Mouse (Mus musculus) frontal cortex, postnatal 25 days (tissue): ENCODE results near the gene Klf2.

Experiments
- DNase-seq, 2 experiments: peaks; one replicate each; pipeline ENCODE4 v3.0.0; 2022; ENCODE audit warnings: low spot score in 2 of 2

The Klf2 gene

DNA sequence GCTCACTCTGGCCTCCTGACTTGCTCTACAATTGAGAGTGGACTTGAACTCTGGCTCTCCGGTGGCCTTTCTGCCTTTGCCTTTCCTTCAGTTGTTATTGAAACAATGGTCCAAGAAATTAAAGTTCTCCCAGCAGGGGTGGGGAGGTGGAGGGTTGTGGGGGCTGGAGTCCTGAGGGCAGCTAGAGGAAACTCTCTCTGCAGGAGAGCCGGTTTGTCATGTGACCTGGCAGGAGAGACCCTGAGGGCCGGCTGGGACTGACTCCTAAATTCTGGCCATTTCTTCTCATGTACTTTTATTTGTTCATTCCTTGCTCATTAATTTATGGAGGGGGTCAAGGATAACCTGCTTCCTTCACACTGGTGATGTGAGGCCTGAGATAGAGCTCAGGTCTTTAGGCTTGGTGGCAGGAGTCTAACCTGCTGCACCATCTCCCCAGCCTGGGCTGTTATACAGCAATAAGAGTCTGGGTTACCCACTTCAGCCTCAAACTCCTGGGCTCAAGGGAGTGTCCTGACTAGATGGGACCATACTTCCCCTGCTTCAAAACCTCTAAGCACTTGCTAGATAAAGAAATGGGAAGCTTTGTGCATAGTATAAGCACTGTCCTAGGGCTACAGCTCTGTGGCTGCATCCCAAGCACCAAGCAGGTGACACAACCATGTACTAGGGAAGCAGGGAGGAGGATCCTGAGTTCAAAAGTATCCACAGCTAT, 14.8 kb downstream of the Klf2 start:
- no peak for DNase-seq

DNA sequence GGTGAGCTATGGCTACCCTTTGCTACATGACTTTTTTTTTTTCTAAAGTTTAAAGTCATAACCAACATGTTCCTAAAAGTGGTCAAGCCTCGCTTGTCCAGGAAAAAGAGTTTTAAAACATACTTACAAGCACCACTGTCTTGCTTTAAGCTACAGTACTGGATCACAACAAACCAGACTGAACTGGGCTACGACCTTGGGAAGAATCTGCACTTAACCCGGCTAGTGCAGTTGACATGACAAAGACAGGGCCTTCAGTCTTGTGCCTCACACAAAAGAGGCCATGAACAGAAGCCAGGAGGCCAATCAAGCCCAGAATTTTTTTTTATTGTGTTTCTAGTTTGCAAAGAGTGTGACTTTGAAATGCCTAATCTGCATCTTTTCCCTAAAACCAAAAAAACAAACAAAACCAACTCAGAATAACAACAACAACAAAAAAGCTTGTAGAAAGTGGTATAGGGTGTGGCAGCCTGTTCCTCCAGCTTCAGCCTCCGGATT, 15.4 kb downstream of the Klf2 start:
- DNase-seq = no peak

DNA sequence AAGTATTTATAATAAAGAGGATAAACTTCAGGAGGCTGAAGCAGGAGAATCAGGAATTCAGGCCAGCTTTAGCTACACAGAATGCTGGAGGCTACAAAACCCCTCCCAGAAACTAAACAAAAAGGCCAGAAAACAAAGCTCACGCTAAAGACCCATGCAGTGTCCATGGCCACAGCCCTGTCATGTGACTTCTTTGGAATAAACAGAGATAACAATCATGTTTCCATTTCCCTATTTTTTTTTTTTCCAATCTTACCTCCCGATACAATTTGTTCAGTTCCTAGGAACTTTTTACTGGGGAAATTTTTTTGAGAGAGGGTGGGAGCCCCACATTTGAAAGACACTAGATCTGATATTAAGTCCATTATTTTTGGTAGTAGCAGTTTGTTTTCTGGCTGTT, 17.4 kb downstream of the Klf2 start:
- no peak for DNase-seq

DNA sequence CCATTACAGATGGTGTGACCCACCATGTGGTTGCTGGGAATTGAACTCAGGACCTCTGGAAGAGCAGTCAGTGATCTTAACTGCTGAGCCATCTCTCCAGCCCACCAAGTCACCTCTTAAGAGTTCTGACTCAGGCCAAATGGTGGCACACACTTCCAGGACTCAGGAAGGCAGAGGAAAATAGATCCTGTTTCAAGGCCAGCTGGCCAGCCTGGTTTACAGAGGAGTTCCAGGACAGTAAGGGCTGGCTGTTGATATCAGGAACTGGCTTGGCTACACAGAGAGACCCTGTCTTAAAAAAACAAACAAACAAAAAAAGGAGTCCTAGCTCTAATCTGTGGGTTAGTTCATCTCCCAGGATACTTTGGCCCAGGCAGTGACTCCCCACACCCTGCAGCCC, 18.2 kb downstream of the Klf2 start:
- no peak for DNase-seq

DNA sequence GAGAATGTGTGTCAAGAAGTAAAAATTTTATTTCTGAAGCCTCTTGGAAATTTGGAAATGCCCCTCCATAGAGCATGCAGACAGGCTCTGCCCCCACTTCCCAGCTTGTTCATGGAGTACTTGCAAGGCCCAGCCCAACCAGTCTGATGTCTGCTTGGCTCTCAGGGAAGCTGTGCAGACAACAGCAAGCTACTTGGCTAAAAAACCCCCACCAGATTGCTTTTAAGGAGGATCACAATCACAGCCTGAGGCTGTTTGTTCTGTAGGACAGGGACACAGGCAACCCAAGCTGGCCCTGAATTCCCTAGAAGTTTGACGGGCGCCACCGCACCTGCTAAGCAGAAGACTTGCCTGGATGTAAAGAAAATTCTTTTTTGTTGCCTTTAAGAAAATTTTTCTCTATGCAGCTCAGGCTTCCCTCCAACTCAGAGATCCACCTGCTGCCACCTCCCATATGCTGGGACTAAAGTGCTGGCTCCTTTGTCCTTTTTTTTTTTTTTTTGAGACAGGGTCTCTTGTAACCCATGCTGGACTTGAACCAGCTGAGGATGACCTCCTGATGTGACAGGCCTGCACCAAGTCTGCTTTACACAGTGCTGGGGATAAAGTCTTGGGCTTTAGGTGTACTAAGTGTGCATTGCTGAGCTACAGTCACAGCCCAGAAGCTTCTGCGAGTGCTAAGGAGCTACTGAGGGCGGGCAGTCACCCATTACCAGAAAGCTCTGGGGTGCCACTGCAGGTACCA, 23.9 kb downstream of the Klf2 start:
- no peak for DNase-seq

DNA sequence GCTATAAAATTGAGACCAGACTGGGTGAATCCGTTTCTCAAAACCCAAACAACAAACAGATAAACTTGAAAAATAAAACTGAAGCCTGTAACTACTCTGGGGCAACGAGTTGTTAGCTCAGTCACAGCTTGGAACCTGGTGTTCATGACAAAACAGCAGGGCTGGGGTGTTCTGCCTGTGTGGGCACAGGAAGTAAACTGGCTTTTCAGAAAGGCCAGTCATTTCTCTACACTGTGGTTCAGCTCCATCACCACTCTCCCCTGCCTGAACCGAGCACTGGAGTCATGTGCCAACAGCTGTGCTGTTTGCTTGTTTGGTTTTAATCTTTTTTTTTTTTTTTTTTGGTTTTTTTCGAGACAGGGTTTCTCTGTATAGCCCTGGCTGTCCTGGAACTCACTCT, 24.9 kb downstream of the Klf2 start:
- DNase-seq = no peak

DNA sequence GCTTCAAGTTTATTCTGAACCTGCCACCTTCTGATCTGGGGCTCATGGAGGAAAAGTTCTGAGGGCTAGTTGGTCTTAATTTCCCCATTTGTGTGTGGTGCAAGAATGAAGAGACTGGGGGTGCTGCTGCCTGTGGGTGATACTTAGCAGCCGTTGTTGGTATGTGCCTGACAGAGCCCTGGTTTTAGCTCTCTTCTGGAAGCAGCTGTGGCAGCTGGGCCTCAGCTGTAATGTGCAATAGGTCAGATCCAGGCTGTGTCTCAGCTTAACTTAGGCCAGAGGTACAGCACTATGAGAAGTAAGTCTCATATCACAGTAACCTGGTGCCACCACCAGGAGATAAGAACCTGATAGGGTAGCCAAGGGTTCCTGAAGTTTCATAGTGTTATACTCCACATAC, 28.7 kb downstream of the Klf2 start:
- no peak for DNase-seq

DNA sequence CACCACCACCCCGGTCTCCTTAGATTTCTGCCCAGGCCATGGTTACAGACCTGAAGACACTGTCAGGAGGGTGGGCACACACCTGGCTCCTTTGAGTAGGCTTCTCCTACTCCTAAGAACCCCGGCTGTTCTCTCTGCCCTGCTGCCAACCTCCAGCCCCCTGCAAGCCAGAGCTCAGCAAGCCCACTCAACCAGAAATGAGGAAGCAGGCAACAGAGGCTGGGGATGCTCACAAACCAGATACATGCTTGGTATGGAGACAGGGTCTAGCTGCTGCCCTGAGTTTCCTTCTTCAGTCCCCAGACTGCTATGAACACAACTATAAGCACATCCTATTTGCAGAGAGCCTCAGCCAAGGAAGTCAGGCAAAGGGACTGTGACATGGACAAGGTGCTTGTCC, 29.3 kb downstream of the Klf2 start:
- no peak for DNase-seq

DNA sequence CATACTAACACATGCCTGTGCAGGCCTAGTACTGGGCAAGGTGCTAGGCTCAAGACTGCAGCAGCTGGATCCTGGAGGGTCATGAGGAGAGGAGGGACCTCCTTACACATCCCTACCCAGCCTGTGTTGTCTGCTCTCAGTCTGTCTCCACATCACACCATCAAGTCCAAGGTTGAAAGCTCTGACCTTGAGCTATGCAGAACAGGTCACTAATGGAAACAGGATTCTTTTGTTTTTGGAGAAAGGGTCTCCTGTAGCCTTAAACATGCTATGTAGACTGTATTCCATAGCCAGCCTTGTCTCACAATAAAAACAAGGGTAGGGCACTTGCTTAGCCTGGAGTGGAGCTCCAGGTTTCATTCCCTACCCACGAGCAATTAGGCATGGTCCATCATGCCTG, 30.1 kb downstream of the Klf2 start:
- no peak for DNase-seq

DNA sequence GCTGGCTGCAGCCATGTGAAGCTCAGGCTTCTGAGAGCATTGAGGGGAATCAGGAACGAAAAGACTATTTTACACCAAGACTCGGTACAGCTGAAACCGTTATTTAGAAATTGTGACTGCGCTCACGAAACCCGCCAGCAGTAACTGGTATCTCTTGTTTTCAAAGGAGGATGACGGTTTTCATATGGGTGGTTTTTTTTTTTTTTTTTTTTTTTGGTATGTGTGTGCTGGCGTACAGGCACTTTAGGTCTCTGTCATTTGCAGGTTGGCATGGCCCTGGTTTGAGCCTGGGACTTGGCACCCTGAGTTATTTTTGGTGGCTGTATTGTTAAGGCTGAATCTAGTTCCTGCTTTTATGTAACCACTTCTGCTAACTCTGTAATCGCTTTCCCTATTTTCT, 31.0 kb downstream of the Klf2 start:
- DNase-seq = no peak

DNA sequence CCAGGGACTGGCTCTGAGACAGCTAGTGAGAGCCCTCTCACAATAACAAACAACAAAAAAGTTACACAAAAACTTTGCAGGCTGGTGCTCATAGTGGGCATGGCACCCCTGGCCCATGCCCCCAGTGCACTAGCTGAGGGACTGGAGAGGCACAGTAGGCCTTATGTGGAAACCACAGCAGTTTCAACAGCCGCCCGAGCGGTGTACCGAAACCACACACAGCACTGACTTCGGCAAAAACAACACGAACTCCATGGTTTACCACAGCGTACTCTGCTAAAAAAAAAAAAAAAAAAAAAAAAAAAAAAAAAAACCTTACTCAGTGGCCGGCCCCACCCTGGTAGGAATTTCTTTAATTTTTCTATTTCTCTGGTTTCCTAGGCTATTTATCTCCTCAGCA, 31.9 kb downstream of the Klf2 start:
- DNase-seq = no peak

DNA sequence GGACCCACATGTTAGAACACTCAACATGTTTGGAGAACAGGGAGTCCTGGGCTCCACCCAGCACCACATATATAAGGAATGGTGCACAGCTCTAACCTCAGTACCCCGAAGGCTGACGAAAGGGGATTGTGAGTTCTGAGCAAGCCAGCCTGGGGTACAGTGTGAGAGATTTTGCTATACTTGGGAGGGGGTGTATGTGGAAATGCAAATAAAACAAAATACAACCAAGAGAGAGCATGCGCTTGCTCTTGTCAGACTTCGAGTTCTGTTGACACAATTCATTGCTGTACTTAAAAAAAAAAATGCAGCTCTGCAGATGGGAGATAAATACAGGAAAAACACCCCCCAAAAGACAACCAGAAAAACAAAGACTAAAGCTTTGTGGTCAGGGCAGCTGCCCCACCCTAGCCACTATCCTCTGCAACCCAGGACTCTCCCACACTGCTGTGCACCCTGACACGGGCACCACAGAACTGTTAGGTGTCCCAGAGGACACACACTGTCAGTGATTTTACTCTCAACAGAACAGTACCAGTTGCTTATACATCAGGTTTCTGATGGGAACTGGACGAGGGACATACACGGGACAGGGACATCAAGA, 32.7 kb downstream of the Klf2 start:
- DNase-seq = no peak

DNA sequence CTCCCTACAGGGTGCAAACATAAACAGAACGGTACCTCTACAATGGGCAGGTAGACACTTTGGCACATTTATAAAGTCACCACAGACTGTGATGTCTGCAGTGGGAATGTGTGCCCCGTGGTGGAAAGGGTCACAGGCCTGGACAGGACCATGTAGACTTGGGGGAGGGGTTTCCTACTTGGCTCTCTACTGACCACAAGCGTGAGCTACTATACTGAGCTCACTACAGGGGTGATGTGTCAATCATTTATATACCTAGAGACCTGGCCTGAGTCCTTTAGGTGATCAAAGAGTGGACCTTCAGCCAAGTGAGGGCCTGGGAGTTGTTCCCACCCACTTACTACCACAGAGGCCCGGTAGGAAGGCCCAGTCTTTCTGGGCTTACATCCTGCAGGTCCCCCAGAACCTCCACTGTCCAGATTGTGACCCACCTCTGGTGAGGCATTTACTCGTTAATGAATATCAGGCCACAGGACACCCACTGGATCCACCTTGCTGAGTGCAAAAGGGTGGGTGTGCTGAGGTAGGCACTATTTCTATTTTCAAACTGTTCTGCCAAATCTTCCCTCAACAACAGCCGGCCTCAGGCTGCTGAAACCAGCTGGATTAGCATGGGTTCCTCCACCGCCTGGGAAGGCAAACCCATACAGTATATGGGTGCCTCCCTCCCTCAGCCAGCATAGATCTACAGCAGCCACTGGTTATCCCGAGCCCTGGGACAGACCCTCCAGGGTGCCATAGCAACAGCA, 34.3 kb downstream of the Klf2 start:
- no peak for DNase-seq

DNA sequence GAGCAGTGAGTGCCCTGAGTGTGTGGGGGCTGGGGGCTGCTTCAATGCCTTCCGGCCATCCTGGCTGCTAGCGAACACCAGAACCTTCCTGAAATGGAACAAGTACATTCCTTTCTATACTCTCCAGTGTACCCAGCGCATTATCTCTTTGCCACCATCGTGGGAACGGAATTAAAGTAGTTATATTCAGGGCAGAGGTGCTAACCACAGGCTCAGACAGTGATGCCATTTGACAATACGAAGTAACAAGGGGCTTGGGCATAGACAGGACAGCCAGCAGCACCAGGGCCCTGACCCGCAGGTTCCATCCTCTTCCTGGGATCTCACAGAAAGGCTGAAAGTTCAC, 34.8 kb downstream of the Klf2 start:
- no peak for DNase-seq

DNA sequence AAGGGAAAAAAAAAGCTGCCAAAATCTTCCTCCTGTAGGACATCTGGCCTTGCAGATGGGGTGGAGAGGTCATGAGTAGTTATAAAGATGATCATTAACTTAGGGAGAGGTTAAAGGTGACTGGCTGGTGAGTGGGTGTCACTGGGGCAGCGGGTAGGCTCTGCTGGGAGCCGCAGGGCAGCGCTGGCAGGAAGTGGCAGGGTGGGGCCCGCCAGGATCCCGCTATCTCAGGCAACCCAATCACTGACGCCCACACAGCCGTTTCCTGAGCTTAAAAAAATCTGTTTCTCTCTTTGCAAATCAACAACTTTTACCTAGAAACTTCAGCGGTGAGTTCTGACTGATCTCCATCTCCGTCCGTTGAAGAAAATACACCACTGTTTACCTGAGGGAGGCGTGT, 35.4 kb downstream of the Klf2 start:
- no peak for DNase-seq

DNA sequence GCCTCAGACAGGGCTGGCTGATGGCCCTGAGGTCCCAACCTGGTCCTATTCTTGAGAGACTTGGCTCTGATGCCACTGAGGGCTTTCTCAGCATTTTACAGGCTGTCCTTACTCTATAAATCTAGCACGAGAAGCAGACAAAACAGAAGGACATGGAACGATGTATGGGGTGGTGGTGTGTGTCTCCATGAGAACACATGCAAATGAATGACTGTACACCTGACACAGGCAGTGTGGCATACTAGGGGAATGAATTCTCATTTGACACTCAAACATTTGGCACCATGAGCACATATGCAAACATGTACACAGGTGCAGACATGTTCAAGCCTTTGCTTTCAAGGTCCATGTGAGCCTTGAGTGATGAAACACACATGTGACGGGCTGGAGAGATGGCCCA, 37.8 kb downstream of the Klf2 start:
- DNase-seq = no peak

DNA sequence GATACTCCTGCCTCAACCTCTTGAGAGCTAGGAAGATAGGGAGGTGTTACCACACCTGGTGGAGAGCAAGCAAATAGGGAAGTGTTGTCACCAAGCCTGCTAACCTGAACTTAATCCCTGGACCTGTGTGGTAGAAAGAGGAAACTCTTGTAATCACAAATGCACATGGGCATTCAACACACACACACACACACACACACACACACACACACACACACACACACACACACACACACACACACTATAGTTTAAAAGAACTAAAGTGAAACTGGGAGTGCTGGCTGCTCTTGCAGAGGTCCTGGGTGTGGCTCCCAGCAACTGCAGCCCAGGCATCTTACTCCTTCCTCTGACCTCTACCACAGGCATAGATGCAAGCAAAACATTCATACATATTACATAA, 41.3 kb downstream of the Klf2 start:
- no peak for DNase-seq

DNA sequence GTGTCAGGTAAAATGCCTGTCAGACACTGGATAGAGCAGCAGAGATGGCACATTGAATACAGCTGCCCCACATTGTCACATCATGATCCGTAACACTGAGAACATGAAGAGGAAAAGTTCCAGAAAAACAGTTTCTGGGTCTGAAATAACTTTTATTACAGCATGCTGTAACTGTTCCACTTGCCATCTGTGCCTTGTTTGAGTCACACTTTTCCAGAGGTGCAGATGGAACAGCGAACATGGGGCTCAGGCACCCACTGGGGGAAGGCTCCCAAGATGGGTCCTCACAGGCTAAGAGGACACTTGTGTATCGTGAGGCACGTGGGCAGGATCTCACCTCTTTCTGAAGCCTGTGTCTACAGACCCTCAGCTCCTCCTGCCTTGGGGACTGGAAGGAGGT, 43.9 kb downstream of the Klf2 start:
- DNase-seq = no peak

DNA sequence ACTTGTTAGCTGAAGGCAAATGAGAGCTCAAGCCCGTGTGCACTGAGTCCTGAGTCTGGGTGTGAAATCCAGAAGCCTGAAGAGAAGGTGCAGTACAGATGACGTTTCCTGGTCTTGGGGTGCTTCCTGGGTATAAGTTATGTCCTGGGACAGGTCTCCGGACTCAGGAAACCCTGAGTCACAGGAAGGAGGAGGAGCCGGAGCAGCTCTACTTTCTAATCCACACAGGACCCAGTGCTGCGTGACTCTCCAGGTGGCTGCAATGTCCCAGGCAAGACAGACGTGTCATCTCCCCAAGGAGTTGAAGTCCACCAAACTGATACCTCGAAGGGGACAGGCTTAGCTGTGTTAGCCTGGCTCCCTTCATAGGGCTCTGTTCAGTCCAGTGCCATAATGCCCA, 44.6 kb downstream of the Klf2 start:
- DNase-seq = no peak

DNA sequence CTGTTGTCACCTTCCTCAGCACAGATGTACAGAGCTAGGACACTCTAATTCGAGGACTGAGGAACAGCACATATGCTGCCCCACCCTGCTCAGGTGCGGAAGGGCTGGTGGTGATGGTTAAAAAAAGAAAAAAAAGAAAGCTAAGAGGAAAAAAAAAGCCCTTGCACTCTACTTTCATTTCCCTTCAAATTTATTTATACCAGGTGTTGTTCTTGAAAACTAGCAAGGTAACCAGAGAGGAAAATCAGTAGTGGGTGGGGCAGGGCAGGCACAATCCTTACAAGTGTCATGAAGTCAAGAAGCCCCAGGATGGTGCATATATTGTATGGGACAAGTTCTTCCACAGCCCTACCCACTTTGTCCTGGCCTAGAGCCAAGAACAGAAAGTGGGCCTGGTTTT, 46.2 kb downstream of the Klf2 start:
- DNase-seq = no peak

DNA sequence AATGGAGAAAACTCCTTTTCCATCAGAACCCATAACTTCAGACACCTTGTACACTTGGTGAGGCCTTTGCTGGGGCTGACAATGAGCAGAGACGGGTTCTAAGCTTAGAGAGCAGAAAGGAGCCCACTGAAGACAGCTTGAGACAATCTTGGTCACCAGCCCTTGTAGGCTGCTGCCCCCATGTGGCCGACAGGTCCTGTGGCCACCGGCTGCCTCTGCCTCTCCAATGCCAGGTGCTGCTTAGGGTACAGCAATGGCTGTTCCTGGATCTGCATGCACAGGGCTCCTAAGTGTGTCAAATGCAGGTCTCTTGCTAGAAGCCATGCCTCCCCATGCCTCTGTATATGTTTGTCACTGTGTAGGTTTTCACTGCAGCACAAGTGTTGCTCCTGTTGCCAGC, 47.0 kb downstream of the Klf2 start:
- peak; percentile 63 to 73 for DNase-seq

DNA sequence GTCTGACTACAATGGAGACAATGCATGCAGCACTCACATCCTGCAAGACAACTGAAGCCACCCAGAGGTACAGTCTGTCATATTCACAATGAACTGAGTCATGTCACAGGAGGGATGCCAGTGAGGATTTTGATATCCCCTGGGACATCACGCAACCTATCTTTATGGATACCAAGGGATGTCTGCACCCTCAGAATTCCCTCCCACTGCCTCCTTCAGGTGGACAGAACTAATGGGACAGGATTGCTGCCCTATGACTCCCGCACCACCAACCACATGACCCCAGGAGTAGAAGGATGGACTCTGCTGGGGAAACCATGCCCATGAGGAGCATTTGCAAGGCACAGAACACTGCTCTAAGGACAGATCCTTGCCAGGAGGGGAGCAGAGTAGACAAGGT, 47.6 kb downstream of the Klf2 start:
- no peak for DNase-seq
